In genomic region chr7:106612723-106613122, GRCm38 (mm10) we compare ENCODE assay signal across 23 mouse cellular contexts.
DNase-seq lines count a peak whose midpoint lies in the region; ATAC-seq and TF ChIP-seq lines count a peak whose summit lies in the region.
"Had no signal": no experiment of that assay in that cellular context is flagged by ENCODE, and none has a peak within 500 bp of the region (broad histone marks: within the 10 kb centered on the region; RNA-seq: fewer than 3 reads in every experiment).

No protein-coding gene starts in this region.

- DNase-seq in liver, adult 2 months (ENCODE audit: extremely low read depth, low read depth, low spot score): peak; percentile 9
- no peak for DNase-seq in liver, postnatal 0 days
- DNase-seq in hindbrain, embryonic 11.5 days (ENCODE audit: low spot score): no peak
- no peak for DNase-seq in spleen, adult 12 weeks (ENCODE audit: low spot score)
- DNase-seq: adrenal gland, adult 8-10 months; adrenal gland, postnatal 14 days; adrenal gland, postnatal 36 days; B cell, adult 2 months; cerebellum, adult 11-12 months; cerebellum, adult 2 months; cerebellum, adult 9-10 months; cerebellum, postnatal 10 days; cerebellum, postnatal 25 days had no signal

- H3K4me1 ChIP-seq in liver, adult 2 months (ENCODE audit: control insufficient read depth, insufficient read depth, low read length): no peaks in the 10 kb centered on the region
- no peaks in the 10 kb centered on the region for H3K4me1 ChIP-seq in liver, postnatal 0 days (ENCODE audit: insufficient read depth)
- H3K4me1 ChIP-seq in hindbrain, embryonic 11.5 days (replicated peaks; ENCODE audit: control insufficient read depth, insufficient read depth, low read length): no peaks in the 10 kb centered on the region
- H3K4me1 ChIP-seq: embryonic facial prominence, embryonic 10.5 days; embryonic facial prominence, embryonic 12.5 days; forebrain, embryonic 13.5 days; forebrain, embryonic 15.5 days had no signal

- H3K4me2 ChIP-seq in liver, postnatal 0 days (ENCODE audit: low read depth, low read length): no peak overlapping the region
- no peak overlapping the region for H3K4me2 ChIP-seq in hindbrain, embryonic 11.5 days (replicated peaks; ENCODE audit: low read depth, low read length)
- H3K4me2 ChIP-seq: embryonic facial prominence, embryonic 12.5 days; forebrain, embryonic 13.5 days; forebrain, embryonic 15.5 days had no signal

- H3K9me3 ChIP-seq in liver, postnatal 0 days (ENCODE audit: low read length): no peaks in the 10 kb centered on the region
- no peaks in the 10 kb centered on the region for H3K9me3 ChIP-seq in hindbrain, embryonic 11.5 days (ENCODE audit: control insufficient read depth, low read length)
- H3K9me3 ChIP-seq: forebrain, embryonic 15.5 days; G1E had no signal

- no peak for TF ChIP-seq CTCF in liver, adult 2 months (IDR thresholded peaks at IDR 0.05; ENCODE audit: low read depth, low read length)
- TF ChIP-seq CTCF in liver, postnatal 0 days (IDR thresholded peaks at IDR 0.05; ENCODE audit: low read depth): no peak

- TF ChIP-seq EP300 in liver, postnatal 0 days (IDR thresholded peaks at IDR 0.05; ENCODE audit: low read depth): no peak

- no peaks in the 10 kb centered on the region for H3K79me2 ChIP-seq in liver, adult 2 months (ENCODE audit: control insufficient read depth, insufficient read depth, low read length)

- no peak overlapping the region for H3K4me3 ChIP-seq in liver, adult 2 months (ENCODE audit: insufficient read depth, low read depth, low read length)
- no peak overlapping the region for H3K4me3 ChIP-seq in liver, postnatal 0 days (ENCODE audit: low read depth, low read length)
- no peak overlapping the region for H3K4me3 ChIP-seq in hindbrain, embryonic 11.5 days (ENCODE audit: low read depth, low read length)
- H3K4me3 ChIP-seq: embryonic facial prominence, embryonic 10.5 days; embryonic facial prominence, embryonic 12.5 days; forebrain, embryonic 13.5 days; forebrain, embryonic 15.5 days had no signal

- no peak overlapping the region for H3K27ac ChIP-seq in liver, adult 2 months (replicated peaks; ENCODE audit: insufficient read depth, low read depth, low read length)
- no peak overlapping the region for H3K27ac ChIP-seq in liver, postnatal 0 days (ENCODE audit: low read depth)
- no peak overlapping the region for H3K27ac ChIP-seq in hindbrain, embryonic 11.5 days (ENCODE audit: low read depth, low read length)
- H3K27ac ChIP-seq: embryonic facial prominence, embryonic 10.5 days; embryonic facial prominence, embryonic 12.5 days; forebrain, embryonic 13.5 days; forebrain, embryonic 15.5 days had no signal

- ATAC-seq in liver, postnatal 0 days: no peak
- peak; percentile 39 for ATAC-seq in megakaryocyte progenitor cell, adult 5-6 weeks (replicated peaks; ENCODE audit: poor library complexity)
- no peak for ATAC-seq in hindbrain, embryonic 11.5 days (ENCODE audit: low FRiP score)
- ATAC-seq: activated CD4-positive, CD25-positive, alpha-beta regulatory T cell, adult 4 months; CD4-positive, CD25-positive, alpha-beta regulatory T cell, adult 4 months; forebrain, embryonic 13.5 days; forebrain, embryonic 15.5 days; Patski had no signal

- H3K27me3 ChIP-seq in liver, adult 2 months (ENCODE audit: control insufficient read depth, insufficient read depth, low read length): no peaks in the 10 kb centered on the region
- no peaks in the 10 kb centered on the region for H3K27me3 ChIP-seq in liver, postnatal 0 days (ENCODE audit: insufficient read depth, low read length)
- no peaks in the 10 kb centered on the region for H3K27me3 ChIP-seq in hindbrain, embryonic 11.5 days (ENCODE audit: control insufficient read depth, insufficient read depth, low read length)
- H3K27me3 ChIP-seq: CH12.LX; embryonic facial prominence, embryonic 12.5 days; forebrain, embryonic 13.5 days; forebrain, embryonic 15.5 days; Patski had no signal

- no peak overlapping the region for H3K9ac ChIP-seq in liver, adult 2 months (ENCODE audit: low read depth, low read length)
- H3K9ac ChIP-seq in liver, postnatal 0 days (replicated peaks): no peak overlapping the region
- H3K9ac ChIP-seq in hindbrain, embryonic 11.5 days (ENCODE audit: low read depth, low read length): no peak overlapping the region
- H3K9ac ChIP-seq: embryonic facial prominence, embryonic 12.5 days; forebrain, embryonic 13.5 days; forebrain, embryonic 15.5 days had no signal

- no peak for TF ChIP-seq POLR2A in liver, adult 2 months (IDR thresholded peaks at IDR 0.05; ENCODE audit: extremely low read depth, insufficient read depth, low read length)

- WGBS in liver, adult 2 months: 93% methylated on average over 1 of the region's 1 CpGs
- WGBS in liver, postnatal 0 days (ENCODE audit: insufficient replicate concordance): 79% methylated on average over 1 of the region's 1 CpGs
- WGBS in hindbrain, embryonic 11.5 days: 92% methylated on average over 1 of the region's 1 CpGs

- no peaks in the 10 kb centered on the region for H3K36me3 ChIP-seq in liver, adult 2 months (ENCODE audit: control insufficient read depth, insufficient read depth, low read length)
- H3K36me3 ChIP-seq in liver, postnatal 0 days (replicated peaks; ENCODE audit: insufficient read depth, low read length): 0 out of 2 replicates have a peak, but pooled peaks cover 2% of the 10 kb centered on the region
- no peaks in the 10 kb centered on the region for H3K36me3 ChIP-seq in hindbrain, embryonic 11.5 days (ENCODE audit: control insufficient read depth, insufficient read depth, low read length)
- H3K36me3 ChIP-seq: embryonic facial prominence, embryonic 10.5 days; embryonic facial prominence, embryonic 12.5 days; forebrain, embryonic 15.5 days; G1E had no signal
